Mouse (Mus musculus) macrophage (primary cell): ENCODE results near the gene Fanca. TPM values are rescaled to one million over a fixed set of nuclear protein-coding genes. Genes with fewer than 3 reads are reported as not detected.

Source experiments
- H3K27ac ChIP-seq: fragments of 350-480 bp; formaldehyde crosslinking; 2 replicates; pipeline ENCODE4 v1.9.0; 2021
- H3K36me3 ChIP-seq: fragments of 350-480 bp; formaldehyde crosslinking; 2 replicates; pipeline ENCODE4 v1.9.0; 2021; ENCODE audit errors: inconsistent target
- H3K4me3 ChIP-seq: fragments of 350-480 bp; formaldehyde crosslinking; 2 replicates; pipeline ENCODE4 v1.9.0; 2021; ENCODE audit errors: inconsistent target
- H3K79me2 ChIP-seq: fragments of 350-480 bp; formaldehyde crosslinking; 2 replicates; pipeline ENCODE4 v1.9.0; 2021; ENCODE audit errors: inconsistent target
- WGBS: methylation state at CpG from one replicate; pipeline ENCODE4 v1.1.7; 2026; ENCODE audit warnings: inconsistent platforms; ENCODE audit not compliant: missing documents; 5-methylcytosine and 5-hydroxymethylcytosine counted together
- polyA plus RNA-seq: library from polyadenylated mRNA; stranded (reverse); fragments of 250-400 nt; gene quantifications from 3 replicates; pipeline ENCODE4 v1.2.4, GENCODE M21; 2018; ENCODE audit warnings: inconsistent platforms

The Fanca gene
- polyA plus RNA-seq, 1 experiment from 2014 or later: 4.2 TPM

DNA sequence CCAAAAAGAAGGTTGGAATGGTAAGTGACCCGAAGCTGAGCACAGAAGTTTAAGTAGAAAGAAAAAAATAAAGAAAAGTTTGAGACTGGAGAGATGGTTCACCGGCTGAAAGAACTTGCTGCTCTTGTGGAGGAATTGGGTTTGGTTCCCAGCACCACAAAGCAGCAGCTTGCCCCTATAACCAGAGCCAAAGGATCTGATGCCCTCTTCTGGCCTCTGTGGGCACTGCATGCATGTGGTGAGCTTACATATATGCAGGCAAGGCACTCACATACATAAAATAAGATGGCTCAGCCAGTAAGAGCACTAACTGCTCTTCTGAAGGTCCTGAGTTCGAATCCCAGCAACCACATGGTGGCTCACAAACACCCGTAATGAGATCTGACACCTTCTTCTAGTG, 21.7 kb upstream of the Fanca start:
- 94% methylated on average over 4 of the region's 4 CpGs for WGBS
- no peak overlapping the region for H3K4me3 ChIP-seq
- H3K36me3 ChIP-seq: no peaks in the 10 kb centered on the region
- H3K27ac ChIP-seq: no peak overlapping the region
- H3K79me2 ChIP-seq: no peaks in the 10 kb centered on the region

- WGBS: 84% methylated on average over 3 of the region's 3 CpGs
- H3K79me2 ChIP-seq: no peaks in the 10 kb centered on the region
- H3K36me3 ChIP-seq: no peaks in the 10 kb centered on the region
- no peak overlapping the region for H3K4me3 ChIP-seq
- H3K27ac ChIP-seq: no peak overlapping the region
Measured at GRCm38 (mm10) chr8:123337475-123337874, 19.1 kb upstream of the Fanca start.

GRCm38 (mm10) chr8:123334467-123334866, 16.1 kb upstream of the Fanca start:
- no peaks in the 10 kb centered on the region for H3K79me2 ChIP-seq
- WGBS: 40% methylated on average over 1 of the region's 1 CpGs
- no peak overlapping the region for H3K27ac ChIP-seq
- H3K36me3 ChIP-seq: no peaks in the 10 kb centered on the region
- no peak overlapping the region for H3K4me3 ChIP-seq

DNA sequence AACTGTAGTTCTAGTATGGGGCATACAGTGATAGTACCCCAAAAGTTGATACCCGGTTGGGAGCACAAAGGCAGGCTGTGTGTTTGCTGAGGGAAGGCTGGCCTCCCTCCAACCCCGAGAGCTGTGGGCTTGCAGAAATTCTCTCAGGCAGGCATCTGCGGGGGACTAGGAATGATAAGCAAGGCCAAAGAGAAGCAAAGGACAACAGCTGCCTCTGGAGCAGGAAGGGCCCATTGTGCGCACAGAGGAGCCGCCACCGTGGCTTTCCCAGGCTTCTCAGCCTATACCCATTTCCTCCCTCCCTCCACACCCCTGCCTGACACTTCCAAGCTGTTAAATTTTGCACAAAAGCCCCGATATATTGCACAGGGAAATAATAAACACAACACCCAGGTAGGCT, 15.5 kb upstream of the Fanca start:
- Histone ChIP-seq H3K36me3 (no peaks in the 10 kb centered on the region), H3K79me2 (no peaks in the 10 kb centered on the region), H3K27ac (no peak overlapping the region), H3K4me3 (no peak overlapping the region)
- 31% methylated on average over 7 of the region's 7 CpGs for WGBS

- Histone ChIP-seq H3K36me3 (no peaks in the 10 kb centered on the region), H3K27ac (no peak overlapping the region), H3K79me2 (no peaks in the 10 kb centered on the region), H3K4me3 (no peak overlapping the region)
- 19% methylated on average over 21 of the region's 21 CpGs for WGBS
Measured at GRCm38 (mm10) chr8:123333091-123333587, 14.8 kb upstream of the Fanca start.

GRCm38 (mm10) chr8:123332262-123333090, 14.1 kb upstream of the Fanca start, which contains the start of gene Spire2:
Gene Spire2, plus strand, starts transcription at chr8:123332713.
- Histone ChIP-seq H3K79me2 (no peaks in the 10 kb centered on the region), H3K36me3 (no peaks in the 10 kb centered on the region), H3K27ac (no peak within 1 kb of the TSS), H3K4me3 (no peak within 1 kb of the TSS)
- 2% methylated on average over 56 of the region's 85 CpGs for WGBS

DNA sequence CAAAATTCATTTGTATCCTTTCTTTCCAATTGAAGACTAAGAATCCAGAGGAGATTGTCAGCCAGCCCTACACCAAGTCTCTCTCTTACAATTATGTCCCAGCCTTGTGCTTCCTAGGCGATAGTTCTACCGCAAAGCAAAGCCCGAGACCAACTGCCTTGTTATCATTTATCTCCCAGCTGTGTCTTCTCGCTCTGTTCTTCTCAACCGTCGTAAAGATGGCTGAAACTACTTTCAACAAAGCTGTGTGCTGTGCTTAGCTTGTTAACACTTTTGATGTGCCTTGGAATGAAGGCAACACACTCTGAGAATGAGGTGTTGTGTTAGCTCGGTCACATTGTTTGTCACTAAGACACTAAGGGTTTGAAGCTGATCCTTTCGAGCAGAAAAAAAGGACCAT, 13.4 kb upstream of the Fanca start:
- Histone ChIP-seq H3K79me2 (no peaks in the 10 kb centered on the region), H3K36me3 (no peaks in the 10 kb centered on the region), H3K27ac (no peak overlapping the region), H3K4me3 (no peak overlapping the region)
- 58% methylated on average over 8 of the region's 8 CpGs for WGBS

DNA sequence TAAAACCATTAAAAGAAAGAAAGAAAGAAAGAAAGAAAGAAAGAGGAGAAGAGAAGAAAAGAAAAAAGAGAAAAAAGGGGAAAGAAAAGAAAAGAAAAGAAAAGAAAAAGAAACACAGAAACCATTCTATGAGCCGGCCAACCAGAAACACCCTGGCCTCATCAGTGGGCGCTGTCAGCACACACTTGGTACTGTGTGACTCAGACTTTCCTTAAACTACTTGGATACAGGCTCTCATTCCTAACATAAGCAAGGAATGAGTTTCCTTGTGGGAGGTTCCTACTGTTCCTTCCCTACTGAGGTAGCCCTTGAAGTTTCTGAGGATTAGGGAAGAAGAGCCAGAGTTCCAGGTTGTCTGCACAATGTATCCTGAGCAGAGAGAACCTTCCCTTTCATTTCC, 12.9 kb upstream of the Fanca start:
- 78% methylated on average over 2 of the region's 2 CpGs for WGBS
- H3K79me2 ChIP-seq: no peaks in the 10 kb centered on the region
- H3K27ac ChIP-seq: no peak overlapping the region
- no peak overlapping the region for H3K4me3 ChIP-seq
- no peaks in the 10 kb centered on the region for H3K36me3 ChIP-seq

GRCm38 (mm10) chr8:123330701-123331100, 12.3 kb upstream of the Fanca start:
- 47% methylated on average over 6 of the region's 6 CpGs for WGBS
- Histone ChIP-seq H3K79me2 (no peaks in the 10 kb centered on the region), H3K36me3 (no peaks in the 10 kb centered on the region), H3K27ac (no peak overlapping the region), H3K4me3 (no peak overlapping the region)

GRCm38 (mm10) chr8:123329961-123330360, 11.6 kb upstream of the Fanca start:
- no peak overlapping the region for H3K27ac ChIP-seq
- WGBS: 90% methylated on average over 5 of the region's 5 CpGs

GRCm38 (mm10) chr8:123329350-123329749, 11.0 kb upstream of the Fanca start:
- Histone ChIP-seq H3K4me3 (no peak overlapping the region), H3K36me3 (no peaks in the 10 kb centered on the region), H3K79me2 (no peaks in the 10 kb centered on the region), H3K27ac (no peak overlapping the region)
- WGBS: 8% methylated on average over 4 of the region's 4 CpGs

More at GRCm38 (mm10) chr8:123329961-123330360, 11.6 kb upstream of the Fanca start:
- no peaks in the 10 kb centered on the region for H3K36me3 ChIP-seq
- no peaks in the 10 kb centered on the region for H3K79me2 ChIP-seq
- no peak overlapping the region for H3K4me3 ChIP-seq

DNA sequence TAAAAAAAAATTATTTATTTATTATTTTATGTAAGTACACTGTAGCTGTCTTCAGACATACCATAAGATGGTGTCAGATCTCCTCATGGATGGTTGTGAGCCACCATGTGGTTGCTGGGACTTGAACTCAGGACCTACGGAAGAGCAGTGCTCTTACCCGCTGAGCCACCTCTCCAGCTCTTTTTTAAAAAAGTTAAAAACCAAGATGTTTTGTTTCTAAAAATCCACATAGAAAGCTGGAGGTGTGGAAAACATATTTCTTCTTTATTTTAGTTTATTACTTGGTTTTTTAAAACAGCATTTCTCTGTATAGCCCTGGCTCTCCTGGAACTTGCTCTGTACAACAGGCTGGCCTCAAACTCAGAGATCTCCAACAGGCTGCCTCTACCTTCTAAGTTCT, 10.2 kb upstream of the Fanca start:
- 96% methylated on average over 2 of the region's 2 CpGs for WGBS

DNA sequence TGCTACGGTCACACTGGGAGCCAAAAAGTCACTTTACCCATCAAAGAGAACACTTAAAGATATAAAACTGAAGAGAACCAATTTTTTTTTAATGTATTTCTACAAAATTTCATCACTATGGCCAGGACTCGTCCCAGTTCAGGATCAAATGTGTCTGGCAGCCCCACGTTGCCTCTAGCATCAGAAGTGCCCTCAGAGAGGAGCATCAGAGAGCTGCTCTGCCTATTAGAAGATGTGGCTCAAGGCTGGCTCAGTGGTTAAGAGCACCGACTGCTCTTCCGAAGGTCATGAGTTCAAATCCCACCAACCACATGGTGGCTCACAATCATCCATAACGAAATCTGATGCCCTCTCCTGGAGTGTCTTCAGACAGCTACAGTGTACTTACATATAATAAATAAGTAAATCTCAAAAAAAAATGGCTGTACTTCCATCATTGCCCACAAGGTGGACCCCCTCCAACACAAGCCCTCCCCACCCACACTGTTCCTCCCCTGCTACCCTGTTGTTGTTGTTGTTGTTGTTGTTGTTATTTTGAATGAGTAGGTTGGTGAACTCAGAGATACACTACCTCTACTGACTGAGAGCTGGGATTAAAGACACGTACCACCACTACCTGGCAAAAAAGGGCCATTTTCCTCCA, 1.3 kb upstream of the Fanca start:
- Histone ChIP-seq H3K27ac (no peak overlapping the region), H3K36me3 (no peaks in the 10 kb centered on the region), H3K79me2 (no peaks in the 10 kb centered on the region), H3K4me3 (no peak overlapping the region)
- 27% methylated on average over 7 of the region's 7 CpGs for WGBS

More for the DNA sequence above, 10.2 kb upstream of the Fanca start:
- Histone ChIP-seq H3K4me3 (no peak overlapping the region), H3K36me3 (no peaks in the 10 kb centered on the region), H3K79me2 (no peaks in the 10 kb centered on the region), H3K27ac (no peak overlapping the region)

DNA sequence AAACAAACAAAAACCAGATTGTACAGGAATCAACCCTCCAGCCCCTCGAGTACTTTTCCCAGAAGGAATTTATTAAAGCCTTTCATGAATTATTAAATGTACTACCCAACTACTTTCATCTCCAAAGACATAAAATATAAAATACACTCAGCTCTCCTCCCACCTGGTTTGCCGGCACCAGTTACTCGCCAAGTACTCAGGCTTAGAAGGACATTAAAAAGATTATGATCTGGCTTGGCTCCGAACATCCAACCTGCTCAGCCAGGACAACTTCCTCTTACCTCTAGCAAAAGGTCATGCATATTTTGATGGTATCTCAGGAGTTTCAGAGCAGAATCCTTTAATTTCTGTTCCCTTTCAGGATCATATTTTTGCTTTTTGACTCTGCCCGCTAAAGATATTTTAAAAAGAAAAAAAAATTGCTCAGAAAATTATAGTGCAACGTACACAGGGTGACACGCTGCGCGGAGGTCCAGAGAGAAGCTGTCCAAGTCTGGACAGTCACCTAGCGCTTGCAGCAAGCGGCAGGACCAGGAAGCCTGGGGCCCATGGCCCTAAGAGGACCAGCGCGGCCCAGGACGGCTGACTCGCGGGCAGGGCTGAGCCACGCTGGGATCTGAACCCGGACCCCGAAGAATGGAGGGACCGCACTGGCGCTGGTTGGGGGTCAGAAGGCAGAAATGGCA, 452 bp downstream of the Fanca start:
- Histone ChIP-seq H3K27ac (no peak overlapping the region), H3K4me3 (peak overlapping the region; percentile 38), H3K36me3 (no peaks in the 10 kb centered on the region), H3K79me2 (no peaks in the 10 kb centered on the region)
- WGBS: 7% methylated on average over 20 of the region's 21 CpGs

- Histone ChIP-seq H3K4me3 (no peak overlapping the region), H3K27ac (no peak overlapping the region), H3K79me2 (no peaks in the 10 kb centered on the region), H3K36me3 (no peaks in the 10 kb centered on the region)
- WGBS: 82% methylated on average over 4 of the region's 4 CpGs
Measured at GRCm38 (mm10) chr8:123308738-123309137, 9.6 kb downstream of the Fanca start.
